ENCODE assay signal across 8 mouse cellular contexts in genomic region chr5:35757639-35758001, GRCm38 (mm10). TPM values are rescaled to one million over a fixed set of nuclear protein-coding genes. Genes with fewer than 3 reads are reported as not detected.
DNase-seq lines count a peak whose midpoint lies in the region; ATAC-seq lines count a peak whose summit lies in the region.

TSS of gene Ablim2 (plus strand) at chr5:35757880.

- peaks cover 17% of the 10 kb centered on the region for H3K4me1 ChIP-seq in heart, embryonic 12.5 days (replicated peaks)
- H3K4me1 ChIP-seq in kidney, embryonic 16.5 days (ENCODE audit: insufficient read depth, low read length), result peaks cover 9% of the 10 kb centered on the region; the same call in 1 of the 2 replicates

- ATAC-seq in heart, embryonic 12.5 days (ENCODE audit: insufficient number of reproducible peaks, low FRiP score), result peak; percentile 91
- ATAC-seq in kidney, embryonic 16.5 days (ENCODE audit: low FRiP score, low TSS enrichment), result peak; percentile 98

- H3K4me3 ChIP-seq in heart, embryonic 12.5 days, result peak within 1 kb of the TSS; percentile 60
- peak within 1 kb of the TSS; percentile 64 for H3K4me3 ChIP-seq in kidney, embryonic 16.5 days (ENCODE audit: low read length)

- H3K27me3 ChIP-seq in heart, embryonic 12.5 days (replicated peaks), result peaks cover 57% of the 10 kb centered on the region
- H3K27me3 ChIP-seq in kidney, embryonic 16.5 days (ENCODE audit: insufficient read depth, low read length), result peaks cover 35% of the 10 kb centered on the region

- H3K27ac ChIP-seq in heart, embryonic 12.5 days (ENCODE audit: poor library complexity, severe bottlenecking), result no peak within 1 kb of the TSS
- H3K27ac ChIP-seq in kidney, embryonic 16.5 days (ENCODE audit: low read length), result no peak within 1 kb of the TSS

- DNase-seq in 3T3-L1 (ENCODE audit: low read depth, low spot score) (peak; percentile 50), liver (peak; percentile 88)
- peak; percentile 99 for DNase-seq in brain, adult 2 months (ENCODE audit: low read depth, low spot score)
- peak; percentile 36 for DNase-seq in fat pad, adult 2 months (ENCODE audit: extremely low read depth, low read depth, low spot score)
- DNase-seq in monocyte, adult 2 months (ENCODE audit: low read depth in 1 of 2, low spot score in 2 of 2), result peak; percentile 56 to 79
- DNase-seq in spleen, postnatal 14 days (ENCODE audit: low spot score in 2 of 2), result peak; percentile 60 to 74

- no peaks in the 10 kb centered on the region for H3K9me3 ChIP-seq in heart, embryonic 12.5 days (replicated peaks)
- H3K9me3 ChIP-seq in kidney, embryonic 16.5 days (ENCODE audit: low read length), result no peaks in the 10 kb centered on the region

- peak within 1 kb of the TSS; percentile 70 for H3K9ac ChIP-seq in heart, embryonic 12.5 days
- H3K9ac ChIP-seq in kidney, embryonic 16.5 days (replicated peaks; ENCODE audit: low read length), result peak within 1 kb of the TSS; percentile 60

- peak within 1 kb of the TSS; percentile 99 for H3K4me2 ChIP-seq in heart, embryonic 12.5 days
- H3K4me2 ChIP-seq in kidney, embryonic 16.5 days (replicated peaks; ENCODE audit: low read depth, low read length), result peak within 1 kb of the TSS; percentile 94

- WGBS in heart, embryonic 12.5 days, result under 1% methylated on average over 35 of the region's 35 CpGs
- 0% methylated on average over 34 of the region's 35 CpGs for WGBS in kidney, embryonic 16.5 days

- H3K36me3 ChIP-seq in heart, embryonic 12.5 days, result no peaks in the 10 kb centered on the region
- no peaks in the 10 kb centered on the region for H3K36me3 ChIP-seq in kidney, embryonic 16.5 days (ENCODE audit: insufficient read depth, low read length)

RNA-seq across cellular contexts. Expression of gene Ablim2, which starts in this region (rescaled TPM):
- polyA plus RNA-seq in heart, embryonic 12.5 days (2016; fragmentation: Nextera tagmentation; extraction: Ambion mirVana), result 3.8 and 3.9 TPM in 2 replicates
- 2.8 and 3.0 TPM in 2 replicates for polyA plus RNA-seq in kidney, embryonic 16.5 days (2015; fragmentation: Nextera tagmentation; extraction: Ambion mirVana)

Comparison
In these comparisons a context has a peak if more than half of its experiments do, and no peak if none do; other contexts are left out.
1. DNase-seq: peak in every context shown above with its lines; median percentile 99 in brain, adult 2 months; 88 in liver; 68 in monocyte, adult 2 months; 67 in spleen, postnatal 14 days; 50 in 3T3-L1; 36 in fat pad, adult 2 months.